Mouse (Mus musculus) MEL (cell line): Measurements from ENCODE around the gene Rpl38. TPM values are rescaled to one million over a fixed set of nuclear protein-coding genes. Genes with fewer than 3 reads are reported as not detected.

Source experiments
- DNase-seq: peaks from one replicate; pipeline ENCODE4 v3.0.0; 2011; ENCODE audit warnings: low read depth, low spot score
- H3K27ac ChIP-seq: 2 replicates; pipeline ENCODE4 v1.5.1; 2012; ENCODE audit warnings: low read depth, mild to moderate bottlenecking, control low read depth, low read length, moderate library complexity; ENCODE audit not compliant: control insufficient read depth
- H3K27me3 ChIP-seq, 2 experiments: fragments of 150-350 bp in 1 of 2; sonication (generic) in 1 of 2; 2 replicates each; pipeline ENCODE4 v1.6.1; 2012; ENCODE audit warnings: low read length in 2 of 2, mild to moderate bottlenecking in 2 of 2, improper control_type of control experiment in 1 of 2, moderate library complexity in 1 of 2; ENCODE audit not compliant: insufficient read depth in 2 of 2, control insufficient read depth in 1 of 2
- H3K36me3 ChIP-seq, 2 experiments: 2 replicates each; pipeline ENCODE4 v1.6.1; 2012 to 2014; ENCODE audit warnings: low read length in 2 of 2, improper control_type of control experiment in 1 of 2, inconsistent platforms in 1 of 2, mild to moderate bottlenecking in 1 of 2; ENCODE audit not compliant: insufficient read depth in 2 of 2, control insufficient read depth in 1 of 2
- H3K4me1 ChIP-seq, 2 experiments: fragments of 150-350 bp in 1 of 2; sonication (generic) in 1 of 2; 2 replicates each; pipeline ENCODE4 v1.6.1; 2012; ENCODE audit warnings: low read length in 2 of 2, improper control_type of control experiment in 1 of 2, mild to moderate bottlenecking in 1 of 2; ENCODE audit not compliant: insufficient read depth in 2 of 2, control insufficient read depth in 1 of 2
- H3K4me3 ChIP-seq, 2 experiments: fragments of 150-350 bp in 1 of 2; sonication (generic) in 1 of 2; 2 replicates each; pipeline ENCODE4 v1.5.1; 2012; ENCODE audit warnings: low read depth in 2 of 2, low read length in 2 of 2, mild to moderate bottlenecking in 2 of 2, moderate library complexity in 2 of 2, control low read depth in 1 of 2, improper control_type of control experiment in 1 of 2; ENCODE audit not compliant: control insufficient read depth in 1 of 2, insufficient read depth in 1 of 2
- H3K79me2 ChIP-seq: 2 replicates; pipeline ENCODE4 v1.6.1; 2012; ENCODE audit warnings: mild to moderate bottlenecking, low read length, moderate library complexity; ENCODE audit not compliant: control insufficient read depth, poor library complexity, insufficient read depth
- H3K9ac ChIP-seq: 2 replicates; pipeline ENCODE4 v1.6.1; 2012; ENCODE audit warnings: low read depth, mild to moderate bottlenecking, control low read depth, low read length, moderate library complexity; ENCODE audit not compliant: control insufficient read depth, poor library complexity, severe bottlenecking
- H3K9me3 ChIP-seq: fragments of 150-350 bp; sonication (generic); replicated peaks from 2 replicates; pipeline ENCODE4 v1.6.1; 2012; ENCODE audit warnings: mild to moderate bottlenecking, low read length, improper control_type of control experiment, moderate library complexity; ENCODE audit not compliant: insufficient read depth
- CHD1 ChIP-seq: IDR thresholded peaks from 2 replicates; pipeline ENCODE4 v1.6.1; 2012; ENCODE audit warnings: low read depth, mild to moderate bottlenecking, inconsistent platforms, low read length, improper control_type of control experiment
- CTCF ChIP-seq, 3 experiments: IDR thresholded peaks in 2 of 3; conservative IDR thresholded peaks in 1 of 3; 2 replicates each; pipeline ENCODE4 v1.5.1; 2011 to 2012; ENCODE audit warnings: low read length in 3 of 3, low read depth in 2 of 3, mild to moderate bottlenecking in 2 of 3, improper control_type of control experiment in 1 of 3, inconsistent platforms in 1 of 3, mixed read lengths in 1 of 3, moderate library complexity in 1 of 3; ENCODE audit not compliant: control insufficient read depth in 1 of 3, insufficient read depth in 1 of 3, poor library complexity in 1 of 3, severe bottlenecking in 1 of 3
- E2F4 ChIP-seq: IDR thresholded peaks from 2 replicates; pipeline ENCODE4 v1.6.1; 2011; ENCODE audit warnings: low read depth, low read length, improper control_type of control experiment, borderline replicate concordance
- EP300 ChIP-seq, 2 experiments: IDR thresholded peaks; 2 replicates each; pipeline ENCODE4 v1.6.1; 2011; ENCODE audit warnings: improper control_type of control experiment in 2 of 2, low read length in 2 of 2, low read depth in 1 of 2, mild to moderate bottlenecking in 1 of 2
- GABPA ChIP-seq: IDR thresholded peaks from 2 replicates; pipeline ENCODE4 v1.6.1; 2012; ENCODE audit warnings: low read depth, mild to moderate bottlenecking, inconsistent platforms, low read length, improper control_type of control experiment, moderate library complexity
- GATA1 ChIP-seq: IDR thresholded peaks from 2 replicates; pipeline ENCODE4 v1.6.1; 2011; ENCODE audit warnings: low read depth, low read length, improper control_type of control experiment
- JUND ChIP-seq: IDR thresholded peaks from 2 replicates; pipeline ENCODE4 v1.6.1; 2011; ENCODE audit warnings: low read depth, mild to moderate bottlenecking, improper control_type of control experiment, low read length
- KAT2A ChIP-seq: conservative IDR thresholded peaks from 2 replicates; pipeline ENCODE4 v1.6.1; 2012; ENCODE audit warnings: low read depth, low read length, improper control_type of control experiment, inconsistent platforms
- MAX ChIP-seq: IDR thresholded peaks from 2 replicates; pipeline ENCODE4 v1.6.1; 2011; ENCODE audit warnings: low read length, improper control_type of control experiment
- MAZ ChIP-seq: IDR thresholded peaks from 2 replicates; pipeline ENCODE4 v1.6.1; 2012; ENCODE audit warnings: low read depth, mild to moderate bottlenecking, inconsistent platforms, low read length, improper control_type of control experiment
- MXI1 ChIP-seq: IDR thresholded peaks from 2 replicates; pipeline ENCODE4 v1.6.1; 2011; ENCODE audit warnings: mild to moderate bottlenecking, low read depth, low read length, improper control_type of control experiment
- MYB ChIP-seq: IDR thresholded peaks from 2 replicates; pipeline ENCODE4 v1.6.1; 2011; ENCODE audit warnings: mild to moderate bottlenecking, low read depth, low read length, improper control_type of control experiment
- MYC ChIP-seq: IDR thresholded peaks from 2 replicates; pipeline ENCODE4 v1.6.1; 2011; ENCODE audit warnings: low read depth, mild to moderate bottlenecking, low read length, improper control_type of control experiment, moderate library complexity
- POLR2AphosphoS2 ChIP-seq: IDR thresholded peaks from 2 replicates; pipeline ENCODE4 v1.6.1; 2011; ENCODE audit warnings: low read length, improper control_type of control experiment
- POLR2AphosphoS5 ChIP-seq: IDR thresholded peaks from 2 replicates; pipeline ENCODE4 v1.6.1; 2012; ENCODE audit warnings: low read depth, borderline replicate concordance, mild to moderate bottlenecking, inconsistent platforms, low read length, moderate library complexity, mixed read lengths
- RAD21 ChIP-seq: IDR thresholded peaks from 2 replicates; pipeline ENCODE4 v1.6.1; 2011; ENCODE audit warnings: mild to moderate bottlenecking, low read depth, low read length, improper control_type of control experiment
- SMC3 ChIP-seq: IDR thresholded peaks from 2 replicates; pipeline ENCODE4 v1.6.1; 2011; ENCODE audit warnings: low read depth, low read length, improper control_type of control experiment
- TAL1 ChIP-seq: IDR thresholded peaks from 2 replicates; pipeline ENCODE4 v1.6.1; 2012; ENCODE audit warnings: mild to moderate bottlenecking, inconsistent platforms, low read length, moderate library complexity, mixed read lengths
- TCF12 ChIP-seq: IDR thresholded peaks from 2 replicates; pipeline ENCODE4 v1.6.1; 2014; ENCODE audit warnings: low read depth, mild to moderate bottlenecking, inconsistent platforms, low read length, improper control_type of control experiment, moderate library complexity
- USF1 ChIP-seq: IDR thresholded peaks from 2 replicates; pipeline ENCODE4 v1.6.1; 2014; ENCODE audit warnings: low read depth, mild to moderate bottlenecking, inconsistent platforms, low read length, improper control_type of control experiment, moderate library complexity
- USF2 ChIP-seq, 2 experiments: IDR thresholded peaks; 2 replicates each; pipeline ENCODE4 v1.6.1; 2011 to 2012; ENCODE audit warnings: improper control_type of control experiment in 2 of 2, low read length in 2 of 2, borderline replicate concordance in 1 of 2, inconsistent platforms in 1 of 2, low read depth in 1 of 2, mild to moderate bottlenecking in 1 of 2; ENCODE audit not compliant: insufficient read depth in 1 of 2
- ZC3H11A ChIP-seq: IDR thresholded peaks from 2 replicates; pipeline ENCODE4 v1.6.1; 2012; ENCODE audit warnings: low read depth, mild to moderate bottlenecking, inconsistent platforms, low read length, improper control_type of control experiment
- ZKSCAN1 ChIP-seq: IDR thresholded peaks from 2 replicates; pipeline ENCODE4 v1.6.1; 2012; ENCODE audit warnings: low read depth, mild to moderate bottlenecking, inconsistent platforms, low read length, improper control_type of control experiment, moderate library complexity
- ZMIZ1 ChIP-seq: IDR thresholded peaks from 2 replicates; pipeline ENCODE4 v1.6.1; 2012; ENCODE audit warnings: low read depth, mild to moderate bottlenecking, inconsistent platforms, low read length, improper control_type of control experiment, moderate library complexity
- ZNF384 ChIP-seq: IDR thresholded peaks from 2 replicates; pipeline ENCODE4 v1.6.1; 2012; ENCODE audit warnings: low read depth, mild to moderate bottlenecking, inconsistent platforms, low read length, improper control_type of control experiment
- polyA plus RNA-seq, 2 experiments: library from polyadenylated mRNA; stranded (reverse) in 1 of 2; unstranded in 1 of 2; fragments of >175 nt in 1 of 2; fragments of >200 nt in 1 of 2; gene quantifications; 2 replicates each; pipeline versions ENCODE4 v1.2.1 to v1.2.4; 2012; ENCODE audit warnings: low replicate concordance in 2 of 2, low read depth in 1 of 2; ENCODE audit not compliant: insufficient read length in 2 of 2, insufficient read depth in 1 of 2, missing spikeins in 1 of 2
- total RNA-seq: library from RNA; depleted of rRNA; stranded (reverse); fragments of 300-350 nt; gene quantifications from 2 replicates; pipeline ENCODE4 v1.2.3, GENCODE M21; 2012

The Rpl38 gene
- total and polyA plus RNA-seq, 3 experiments, result 851 to 5,142 (median 1,236) TPM

GRCm38 (mm10) chr11:114642184-114642583 is 26.1 kb upstream of the Rpl38 start:
- H3K79me2 ChIP-seq, result no peaks in the 10 kb centered on the region

GRCm38 (mm10) chr11:114642926-114643325 is 25.4 kb upstream of the Rpl38 start:
- Histone ChIP-seq H3K27me3 (no peaks in the 10 kb centered on the region), H3K36me3 (no peaks in the 10 kb centered on the region), H3K79me2 (no peaks in the 10 kb centered on the region), H3K4me1 (no peaks in the 10 kb centered on the region), H3K9ac (no peak overlapping the region), H3K4me3 (no peak overlapping the region), H3K9me3 (no peaks in the 10 kb centered on the region), H3K27ac (no peak overlapping the region)
- no peak for DNase-seq
- TF ChIP-seq MXI1, result no peak
- TF ChIP-seq ZMIZ1, result no peak
- TF ChIP-seq GABPA, result no peak
- no peak for TF ChIP-seq MAZ
- no peak for TF ChIP-seq ZKSCAN1
- no peak for TF ChIP-seq USF1
- no peak for TF ChIP-seq POLR2AphosphoS5
- TF ChIP-seq MAX, result no peak
- no peak for TF ChIP-seq E2F4
- TF ChIP-seq CHD1, result no peak
- no peak for TF ChIP-seq TAL1
- no peak for TF ChIP-seq USF2 (IDR thresholded peaks at IDR 0.05; ENCODE audit: borderline replicate concordance in 1 of 2, insufficient read depth in 1 of 2, low read depth in 1 of 2, low read length in 2 of 2)
- TF ChIP-seq EP300 (IDR thresholded peaks at IDR 0.05; ENCODE audit: low read depth in 1 of 2, low read length in 2 of 2), result no peak
- TF ChIP-seq TCF12, result no peak
- TF ChIP-seq ZC3H11A, result no peak
- TF ChIP-seq CTCF (IDR thresholded peaks at IDR 0.05 in 2 of 3, conservative IDR thresholded peaks at IDR 0.05 in 1 of 3; ENCODE audit: control insufficient read depth in 1 of 3, insufficient read depth in 1 of 3, low read depth in 2 of 3, low read length in 3 of 3, poor library complexity in 1 of 3, severe bottlenecking in 1 of 3), result no peak
- TF ChIP-seq MYB, result no peak
- TF ChIP-seq JUND, result no peak
- no peak for TF ChIP-seq SMC3
- no peak for TF ChIP-seq GATA1

More at GRCm38 (mm10) chr11:114642184-114642583, 26.1 kb upstream of the Rpl38 start:
- Histone ChIP-seq H3K27me3 (no peaks in the 10 kb centered on the region), H3K9me3 (no peaks in the 10 kb centered on the region), H3K4me1 (no peaks in the 10 kb centered on the region), H3K9ac (no peak overlapping the region), H3K4me3 (no peak overlapping the region), H3K27ac (no peak overlapping the region), H3K36me3 (no peaks in the 10 kb centered on the region)
- TF ChIP-seq MAZ (no peak), KAT2A (no peak), POLR2AphosphoS2 (no peak), JUND (no peak), ZC3H11A (no peak), MYC (no peak), ZKSCAN1 (no peak), POLR2AphosphoS5 (no peak), MYB (no peak), GABPA (no peak), ZNF384 (no peak), E2F4 (no peak), RAD21 (no peak)
- no peak for DNase-seq
